13 mouse cellular contexts compared by ENCODE assay signal in the genomic region with DNA sequence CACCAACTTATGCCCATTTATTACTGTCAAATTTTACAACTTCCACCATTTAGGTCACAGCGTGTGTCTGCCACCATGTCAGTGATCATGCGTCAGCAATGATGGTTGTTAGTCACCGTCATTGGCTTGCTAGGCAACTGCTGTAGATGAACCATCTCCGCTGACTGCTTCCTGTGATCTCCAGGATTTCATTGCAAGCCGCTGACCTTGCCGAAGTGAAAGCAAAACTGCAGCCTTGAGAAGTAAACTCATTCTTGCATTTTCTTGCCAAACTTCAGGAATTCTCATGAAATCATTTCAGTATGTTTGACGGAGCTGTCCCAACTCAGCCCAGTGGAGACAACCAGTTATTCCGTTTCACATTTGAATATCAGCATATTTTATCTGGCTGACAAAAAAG.
DNase-seq lines count a peak whose midpoint lies in the region; ATAC-seq and TF ChIP-seq lines count a peak whose summit lies in the region.
"Had no signal": no experiment of that assay in that cellular context is flagged by ENCODE, and none has a peak within 500 bp of the region (broad histone marks: within the 10 kb centered on the region; RNA-seq: fewer than 3 reads in every experiment).

No protein-coding gene starts in this region.

- WGBS in embryonic facial prominence, embryonic 15.5 days = 41% methylated on average over 8 of the region's 8 CpGs
- 78% methylated on average over 8 of the region's 8 CpGs for WGBS in lung, embryonic 14.5 days
- WGBS in midbrain, embryonic 15.5 days = 91% methylated on average over 8 of the region's 8 CpGs

- no peak for TF ChIP-seq CTCF in lung, embryonic 14.5 days (IDR thresholded peaks at IDR 0.05; ENCODE audit: low read depth)

- H3K9me3 ChIP-seq in embryonic facial prominence, embryonic 15.5 days (replicated peaks) = no peaks in the 10 kb centered on the region
- H3K9me3 ChIP-seq in lung, embryonic 14.5 days (ENCODE audit: low read depth, low read length) = no peaks in the 10 kb centered on the region
- no peaks in the 10 kb centered on the region for H3K9me3 ChIP-seq in midbrain, embryonic 15.5 days
- H3K9me3 ChIP-seq: hindbrain, embryonic 15.5 days; liver, embryonic 13.5 days had no signal

- no peak overlapping the region for H3K9ac ChIP-seq in embryonic facial prominence, embryonic 15.5 days
- H3K9ac ChIP-seq in lung, embryonic 14.5 days = no peak overlapping the region
- H3K9ac ChIP-seq in midbrain, embryonic 15.5 days = no peak overlapping the region
- H3K9ac ChIP-seq: hindbrain, embryonic 15.5 days; liver, embryonic 13.5 days had no signal

- DNase-seq in heart, adult 8-10 months (ENCODE audit: low spot score) = peak; percentile 11
- no peak for DNase-seq in heart, adult 11 months
- DNase-seq in MN1 (ENCODE audit: low spot score) = peak; percentile 36
- peak; percentile 27 for DNase-seq in lung, embryonic 14.5 days
- DNase-seq in thymus, postnatal 14 days = no peak
- no peak for DNase-seq in left cerebral cortex, postnatal 25 days (ENCODE audit: low spot score in 2 of 2)
- DNase-seq: cerebellum, adult 11 months; liver, embryonic 13.5 days; right cerebral cortex, adult 18-20 months; thymus, adult 2 months had no signal

- ATAC-seq in embryonic facial prominence, embryonic 15.5 days (ENCODE audit: insufficient number of reproducible peaks, low FRiP score, low TSS enrichment, low read depth) = no peak
- no peak for ATAC-seq in lung, embryonic 14.5 days (ENCODE audit: insufficient read depth)
- ATAC-seq in midbrain, embryonic 15.5 days (replicated peaks) = no peak

- peak overlapping the region; percentile 68 for H3K27ac ChIP-seq in embryonic facial prominence, embryonic 15.5 days (replicated peaks)
- no peak overlapping the region for H3K27ac ChIP-seq in lung, embryonic 14.5 days (ENCODE audit: low read depth)
- no peak overlapping the region for H3K27ac ChIP-seq in midbrain, embryonic 15.5 days
- H3K27ac ChIP-seq: hindbrain, embryonic 15.5 days; liver, embryonic 13.5 days had no signal

- H3K36me3 ChIP-seq in embryonic facial prominence, embryonic 15.5 days = no peaks in the 10 kb centered on the region
- no peaks in the 10 kb centered on the region for H3K36me3 ChIP-seq in lung, embryonic 14.5 days (ENCODE audit: insufficient read depth)
- no peaks in the 10 kb centered on the region for H3K36me3 ChIP-seq in midbrain, embryonic 15.5 days (replicated peaks)
- H3K36me3 ChIP-seq: hindbrain, embryonic 15.5 days; liver, embryonic 13.5 days had no signal

- 0 out of 2 replicates have a peak overlapping the region, but pooled peaks have one; percentile 26 for H3K4me2 ChIP-seq in embryonic facial prominence, embryonic 15.5 days (replicated peaks)
- no peak overlapping the region for H3K4me2 ChIP-seq in lung, embryonic 14.5 days
- H3K4me2 ChIP-seq in midbrain, embryonic 15.5 days = no peak overlapping the region
- H3K4me2 ChIP-seq: hindbrain, embryonic 15.5 days; liver, embryonic 13.5 days had no signal

- intact Hi-C loops in left cerebral cortex, postnatal 25 days (cut with DNase I) = no loop called here

- peak overlapping the region; percentile 13; the same call in 1 of the 2 replicates for H3K4me3 ChIP-seq in embryonic facial prominence, embryonic 15.5 days (replicated peaks)
- no peak overlapping the region for H3K4me3 ChIP-seq in lung, embryonic 14.5 days (ENCODE audit: low read depth, low read length)
- no peak overlapping the region for H3K4me3 ChIP-seq in midbrain, embryonic 15.5 days
- H3K4me3 ChIP-seq: hindbrain, embryonic 15.5 days; liver, embryonic 13.5 days had no signal

- no peaks in the 10 kb centered on the region for H3K4me1 ChIP-seq in embryonic facial prominence, embryonic 15.5 days
- H3K4me1 ChIP-seq in lung, embryonic 14.5 days (ENCODE audit: insufficient read depth) = no peaks in the 10 kb centered on the region
- H3K4me1 ChIP-seq in midbrain, embryonic 15.5 days = no peaks in the 10 kb centered on the region
- H3K4me1 ChIP-seq: hindbrain, embryonic 15.5 days; liver, embryonic 13.5 days had no signal

- no peaks in the 10 kb centered on the region for H3K27me3 ChIP-seq in embryonic facial prominence, embryonic 15.5 days
- H3K27me3 ChIP-seq in lung, embryonic 14.5 days (ENCODE audit: insufficient read depth, low read length) = no peaks in the 10 kb centered on the region
- H3K27me3 ChIP-seq in midbrain, embryonic 15.5 days (replicated peaks) = no peaks in the 10 kb centered on the region
- H3K27me3 ChIP-seq: hindbrain, embryonic 15.5 days; liver, embryonic 13.5 days had no signal

Comparison
In these comparisons a context has a peak if more than half of its experiments do, and no peak if none do; other contexts are left out.
1. DNase-seq: peak in heart, adult 8-10 months (single experiment), MN1 (single experiment) and lung, embryonic 14.5 days (single experiment); none in heart, adult 11 months (single experiment), thymus, postnatal 14 days (single experiment) and left cerebral cortex, postnatal 25 days (0 of 2).